Mouse (Mus musculus) thymus, postnatal 14 days (tissue): ENCODE measurements around the gene Olfr71.

Source experiments
- DNase-seq: peaks from one replicate; pipeline ENCODE4 v3.0.0; 2021

Olfr71 gene

DNA sequence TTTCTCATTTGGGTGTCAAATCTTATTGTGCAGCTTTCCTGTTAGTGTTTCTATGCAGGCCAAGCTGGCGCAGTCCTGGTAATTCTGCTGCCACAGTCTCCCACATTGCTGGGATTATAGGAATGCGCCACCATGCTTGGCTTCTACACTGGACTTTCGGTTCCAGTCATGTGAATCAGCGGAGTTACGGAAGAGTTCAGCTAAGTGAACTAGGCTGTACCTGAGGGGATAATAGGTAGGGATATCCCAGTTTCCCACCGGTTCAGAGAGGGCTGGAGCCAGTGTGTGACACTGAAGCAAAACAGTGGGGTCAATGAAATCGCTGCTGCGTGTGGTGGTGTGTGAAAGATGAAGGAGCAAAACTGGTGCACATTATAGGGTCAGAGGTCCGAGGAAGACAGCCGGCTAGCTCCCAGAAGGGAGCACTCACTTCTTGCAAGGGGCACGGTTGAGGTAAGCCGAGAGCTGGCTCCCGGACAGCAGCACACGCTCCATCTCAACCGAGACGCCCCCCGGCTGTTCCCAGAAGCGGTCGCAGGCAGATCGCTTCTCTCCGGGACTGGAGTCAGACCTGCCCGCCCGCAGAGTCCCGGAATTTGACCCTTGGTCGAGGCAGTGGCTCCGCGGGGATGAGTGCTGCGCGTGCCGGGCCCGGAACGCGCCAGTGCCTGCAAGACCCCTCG, 54.3 kb downstream of the Olfr71 start:
- no peak for DNase-seq
